Comparison of ENCODE assay signal across 25 mouse cellular contexts in the genomic region with DNA sequence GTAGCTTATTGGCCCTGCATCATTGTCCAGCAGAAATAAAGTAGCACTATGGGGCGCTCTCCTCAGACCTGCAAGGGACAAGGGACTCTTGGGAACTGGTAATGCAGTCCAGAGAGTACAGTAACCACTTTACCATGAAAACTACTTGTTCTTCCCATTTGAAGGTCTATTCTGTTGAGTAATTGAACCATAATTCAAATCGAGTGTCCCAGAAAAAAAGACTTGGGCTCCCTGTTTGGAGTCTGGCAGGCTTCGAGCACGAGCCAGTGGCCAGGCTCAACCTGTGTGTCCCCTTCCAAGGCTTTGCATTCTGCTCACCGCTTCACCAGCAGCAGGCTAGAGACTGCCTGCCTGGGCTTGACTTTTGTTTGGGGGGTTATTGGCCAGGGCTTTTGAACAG. TPM values are rescaled to one million over a fixed set of nuclear protein-coding genes. Genes with fewer than 3 reads are reported as not detected.
"Had no signal": no experiment of that assay in that cellular context is flagged by ENCODE, and none has a peak within 500 bp of the region (broad histone marks: within the 10 kb centered on the region; RNA-seq: fewer than 3 reads in every experiment).

No protein-coding gene starts in this region.

- H3K27me3 ChIP-seq: liver, embryonic 15.5 days; midbrain, embryonic 12.5 days; neural tube, embryonic 13.5 days; neural tube, embryonic 15.5 days had no signal

- DNase-seq: lung, adult 18-20 months; lung, embryonic 14.5 days; lung, postnatal 10 days; lung, postnatal 4 days; midbrain, embryonic 14.5 days; retina, postnatal 1 day; right cerebral cortex, adult 18-20 months; right cerebral cortex, postnatal 25 days; right cerebral cortex, postnatal 4 days; spleen, adult 18-20 months; thymus, adult 18-20 months; thymus, postnatal 14 days; thymus, postnatal 36 days had no signal

- H3K4me3 ChIP-seq: liver, embryonic 15.5 days; midbrain, embryonic 10.5 days; midbrain, embryonic 12.5 days; myocyte; neural tube, embryonic 13.5 days; neural tube, embryonic 15.5 days had no signal

- H3K9ac ChIP-seq: liver, embryonic 15.5 days; lung, embryonic 14.5 days; midbrain, embryonic 12.5 days; neural tube, embryonic 13.5 days; neural tube, embryonic 15.5 days had no signal

- H3K27ac ChIP-seq: liver, embryonic 15.5 days; midbrain, embryonic 10.5 days; midbrain, embryonic 12.5 days; neural tube, embryonic 13.5 days; neural tube, embryonic 15.5 days had no signal

- H3K4me2 ChIP-seq: liver, embryonic 15.5 days; lung, embryonic 14.5 days; midbrain, embryonic 12.5 days; neural tube, embryonic 13.5 days; neural tube, embryonic 15.5 days had no signal

- H3K9me3 ChIP-seq: liver, embryonic 15.5 days; midbrain, embryonic 10.5 days; midbrain, embryonic 12.5 days; neural tube, embryonic 13.5 days; neural tube, embryonic 15.5 days had no signal

- H3K4me1 ChIP-seq: liver, embryonic 15.5 days; midbrain, embryonic 10.5 days; midbrain, embryonic 12.5 days; neural tube, embryonic 13.5 days; neural tube, embryonic 15.5 days had no signal

RNA-seq across cellular contexts. Expression of a gene that starts 10.9 kb away (rescaled TPM):
- total RNA-seq: megakaryocyte, adult 5-6 weeks; megakaryocyte-erythroid progenitor cell, adult 5-6 weeks had no signal
- polyA plus RNA-seq: lung, embryonic 14.5 days; lung, embryonic 16.5 days; midbrain, embryonic 10.5 days; midbrain, embryonic 12.5 days; midbrain, embryonic 14.5 days; myocyte; neural tube, embryonic 11.5 days; neural tube, embryonic 13.5 days; neural tube, embryonic 15.5 days; small intestine, adult 2 months; stomach, embryonic 14.5 days had no signal

RNA-seq across cellular contexts. Expression of a gene that starts 30.2 kb away (rescaled TPM):
- total RNA-seq: megakaryocyte, adult 5-6 weeks; megakaryocyte-erythroid progenitor cell, adult 5-6 weeks had no signal

RNA-seq across cellular contexts. Expression of a gene that starts 30.9 kb away (rescaled TPM):
- total RNA-seq: megakaryocyte, adult 5-6 weeks; megakaryocyte-erythroid progenitor cell, adult 5-6 weeks had no signal
